Mouse (Mus musculus) brain, embryonic 14.5 days (tissue): ENCODE results near the gene Iscu.

ENCODE experiments used
- CTCF ChIP-seq: fragments of 200-500 bp; IDR thresholded peaks from 2 replicates; pipeline ENCODE4 v1.5.1; 2012; ENCODE audit warnings: inconsistent platforms, mild to moderate bottlenecking, moderate library complexity, borderline replicate concordance; ENCODE audit not compliant: insufficient read depth, insufficient read length; ENCODE audit errors: extremely low read depth
- POLR2A ChIP-seq: fragments of 200-500 bp; IDR thresholded peaks from 2 replicates; pipeline ENCODE4 v1.6.1; 2012; ENCODE audit warnings: mild to moderate bottlenecking, inconsistent platforms, borderline replicate concordance; ENCODE audit not compliant: poor library complexity, insufficient read depth, insufficient read length, severe bottlenecking; ENCODE audit errors: extremely low read depth

DNA sequence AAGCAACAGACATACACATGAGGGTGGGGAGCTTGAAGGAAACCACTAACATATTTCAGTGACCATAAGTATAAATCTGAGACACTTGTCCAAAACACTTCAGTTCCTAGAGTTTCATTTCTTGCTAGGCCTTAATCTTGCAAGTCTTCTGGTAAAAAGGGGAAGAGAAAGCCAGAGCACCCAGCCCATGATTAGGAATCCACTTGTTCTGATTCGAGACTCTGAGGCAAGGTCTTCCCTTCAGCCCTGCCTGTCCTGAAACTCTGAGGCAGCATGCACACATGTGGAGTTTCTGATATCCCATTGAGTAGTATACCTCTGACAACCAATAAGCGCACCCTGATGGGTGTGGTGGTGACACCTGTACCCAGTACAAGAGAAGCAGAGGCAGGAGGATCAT, 11.0 kb upstream of the Iscu start:
- TF ChIP-seq CTCF: no peak
- no peak for TF ChIP-seq POLR2A
